Mouse (Mus musculus): ENCODE measurements around the gene Angptl2.

GRCm38 (mm10) chr2:33228077-33228476 is 12.2 kb downstream of the Angptl2 start:
- TF ChIP-seq CHD2 (IDR thresholded peaks at IDR 0.05; ENCODE audit: low read depth, low read length) (no peak), ZC3H11A (IDR thresholded peaks at IDR 0.05; ENCODE audit: borderline replicate concordance, low read depth, low read length) (no peak), HCFC1 (IDR thresholded peaks at IDR 0.05; ENCODE audit: borderline replicate concordance, insufficient read depth, low read length) (no peak), ZNF384 (IDR thresholded peaks at IDR 0.05; ENCODE audit: low read depth, low read length) (no peak), MAFK (IDR thresholded peaks at IDR 0.05; ENCODE audit: insufficient read depth, low read depth, low read length) (no peak)

All from ES-E14 (cell line).